Mouse (Mus musculus) limb, embryonic 10.5 days (tissue): Measurements from ENCODE around the gene Sh3bp5. TPM values are rescaled to one million over a fixed set of nuclear protein-coding genes. Genes with fewer than 3 reads are reported as not detected.
A peak's percentile ranks its signal among the peaks of the same experiment; 100 is the strongest.

ENCODE experiments used
- DNase-seq: peaks from one replicate; pipeline ENCODE4 v3.0.0-alpha.2; 2017; ENCODE audit warnings: low spot score
- H3K27ac ChIP-seq: fragments of 300-500 bp; sonication (generic); 2 replicates; pipeline ENCODE4 v1.5.1; 2016; ENCODE audit warnings: mild to moderate bottlenecking
- H3K27me3 ChIP-seq: fragments of 300-500 bp; sonication (generic); 2 replicates; pipeline ENCODE4 v1.6.1; 2016; ENCODE audit warnings: low read depth, mild to moderate bottlenecking; ENCODE audit not compliant: poor library complexity, severe bottlenecking
- H3K36me3 ChIP-seq: fragments of 300-500 bp; sonication (generic); 2 replicates; pipeline ENCODE4 v1.6.1; 2016; ENCODE audit warnings: mild to moderate bottlenecking, moderate library complexity
- H3K4me1 ChIP-seq: fragments of 300-500 bp; sonication (generic); 2 replicates; pipeline ENCODE4 v1.6.1; 2016
- H3K4me3 ChIP-seq: fragments of 300-500 bp; sonication (generic); 2 replicates; pipeline ENCODE4 v1.5.1; 2016; ENCODE audit warnings: mild to moderate bottlenecking, moderate library complexity
- H3K9me3 ChIP-seq: fragments of 300-500 bp; sonication (generic); replicated peaks from 2 replicates; pipeline ENCODE4 v1.6.1; 2016; ENCODE audit warnings: mild to moderate bottlenecking
- WGBS: fragments of 180-500 bp; shearing (Covaris S2); methylation state at CpG from one replicate; pipeline ENCODE4 v1.1.7; 2016; 5-methylcytosine and 5-hydroxymethylcytosine counted together
- polyA plus RNA-seq: library from polyadenylated mRNA; unstranded; fragments of >200 nt; fragmentation: Nextera tagmentation; extraction: Ambion mirVana; gene quantifications from 2 replicates; pipeline ENCODE4 v1.2.1, GENCODE M21; 2016

The Sh3bp5 gene
- polyA plus RNA-seq, 1 experiment from 2014 or later = 47.9 TPM

DNA sequence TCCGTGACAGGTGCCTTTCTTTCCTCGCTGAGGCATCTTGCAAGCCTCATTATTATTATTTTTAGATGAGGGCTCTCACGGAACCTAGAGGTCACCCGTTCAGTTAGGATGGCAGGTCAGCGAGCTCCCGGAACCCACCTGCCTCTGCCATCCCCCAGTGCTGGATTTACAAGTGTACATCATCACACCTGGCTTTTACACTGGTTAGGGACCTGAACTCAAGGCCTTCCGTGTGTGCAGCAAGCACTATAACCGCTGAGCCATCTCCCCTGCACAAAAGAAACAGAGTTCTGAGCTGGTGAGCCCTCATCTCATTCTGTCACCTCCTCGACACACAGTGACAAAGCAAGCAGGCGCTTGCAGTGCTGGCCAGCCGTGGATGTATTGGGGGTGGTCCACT lies 114.7 kb downstream of the Sh3bp5 start:
- Histone ChIP-seq H3K4me1 (peaks cover 14% of the 10 kb centered on the region), H3K27me3 (no peaks in the 10 kb centered on the region; the same call in 1 of the 2 replicates), H3K9me3 (no peaks in the 10 kb centered on the region), H3K4me3 (no peak overlapping the region), H3K27ac (no peak overlapping the region), H3K36me3 (no peaks in the 10 kb centered on the region)
- no peak for DNase-seq
- WGBS = 92% methylated on average over 11 of the region's 11 CpGs

DNA sequence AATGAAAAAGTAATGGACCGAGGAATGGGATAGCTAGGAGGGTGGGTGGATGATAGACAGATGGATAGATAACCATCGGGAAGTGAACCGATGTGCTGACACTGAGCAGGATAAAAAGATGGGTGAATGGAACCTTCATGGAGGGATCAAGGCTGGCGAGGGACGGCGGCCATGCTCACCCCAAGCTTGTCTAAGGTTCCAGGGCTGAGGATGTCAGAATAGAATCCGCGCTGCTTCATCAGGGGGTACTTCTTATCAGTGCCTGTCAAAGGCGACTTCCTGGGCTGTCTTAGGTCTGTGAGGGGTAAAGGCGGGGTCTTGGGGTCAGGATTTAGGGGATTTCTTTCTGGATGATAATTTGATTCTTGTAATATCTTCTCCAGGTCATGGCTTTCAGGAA lies 116.3 kb downstream of the Sh3bp5 start:
- no peak for DNase-seq

DNA sequence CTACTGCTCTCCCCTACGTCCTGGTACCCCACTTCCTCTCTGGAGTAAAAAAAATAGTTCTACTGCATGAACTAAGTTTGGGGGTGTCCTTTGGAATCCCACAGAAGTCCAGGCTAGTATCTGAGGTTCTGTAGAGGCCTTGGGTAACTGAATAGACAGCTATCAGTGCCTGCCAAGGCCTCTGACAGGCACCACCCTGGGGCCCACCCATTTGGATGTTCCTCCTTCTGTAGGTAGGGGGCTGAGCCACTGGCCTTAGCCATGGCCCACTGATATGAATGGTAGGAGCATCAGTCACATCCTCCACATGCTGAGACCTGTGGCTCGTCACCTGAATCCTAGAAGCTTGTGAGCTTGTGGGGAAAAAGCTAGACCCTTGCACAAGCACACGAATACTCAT lies 118.1 kb downstream of the Sh3bp5 start:
- no peaks in the 10 kb centered on the region for H3K9me3 ChIP-seq
- H3K4me3 ChIP-seq = no peak overlapping the region
- DNase-seq = no peak
- H3K27ac ChIP-seq = no peak overlapping the region
- no peaks in the 10 kb centered on the region for H3K27me3 ChIP-seq
- H3K36me3 ChIP-seq = no peaks in the 10 kb centered on the region
- H3K4me1 ChIP-seq = 0 out of 2 replicates have a peak, but pooled peaks cover 4% of the 10 kb centered on the region
- WGBS = 83% methylated on average over 3 of the region's 3 CpGs

More for the DNA sequence above, 116.3 kb downstream of the Sh3bp5 start:
- no peaks in the 10 kb centered on the region for H3K36me3 ChIP-seq
- no peak overlapping the region for H3K4me3 ChIP-seq
- H3K27ac ChIP-seq = no peak overlapping the region
- no peaks in the 10 kb centered on the region for H3K9me3 ChIP-seq
- H3K27me3 ChIP-seq = no peaks in the 10 kb centered on the region; the same call in 1 of the 2 replicates
- peaks cover 14% of the 10 kb centered on the region for H3K4me1 ChIP-seq
- WGBS = 86% methylated on average over 10 of the region's 10 CpGs

DNA sequence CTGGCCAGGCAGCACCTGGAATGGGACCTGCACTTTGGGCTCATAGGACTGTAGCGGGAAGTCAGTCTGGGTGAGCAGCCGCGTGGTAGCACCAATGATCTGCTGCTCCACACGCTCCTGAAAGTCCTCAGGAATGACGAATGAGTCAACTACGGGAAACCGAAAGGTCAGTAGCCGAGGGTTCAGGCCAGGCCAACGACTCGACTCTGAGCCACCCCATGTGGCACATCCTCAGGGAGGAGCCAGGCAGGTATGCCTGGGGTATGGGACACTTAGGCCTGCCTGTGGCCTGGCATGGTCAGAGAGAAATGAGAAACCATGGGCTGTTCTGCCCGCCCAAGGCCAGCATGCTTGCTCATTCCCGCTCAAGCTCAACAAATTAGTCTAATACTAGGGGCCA lies 119.3 kb downstream of the Sh3bp5 start:
- H3K4me1 ChIP-seq = 0 out of 2 replicates have a peak, but pooled peaks cover 6% of the 10 kb centered on the region
- H3K36me3 ChIP-seq = no peaks in the 10 kb centered on the region
- no peak for DNase-seq
- no peaks in the 10 kb centered on the region for H3K9me3 ChIP-seq
- H3K27me3 ChIP-seq = no peaks in the 10 kb centered on the region
- no peak overlapping the region for H3K4me3 ChIP-seq
- WGBS = 65% methylated on average over 12 of the region's 12 CpGs
- H3K27ac ChIP-seq = no peak overlapping the region

DNA sequence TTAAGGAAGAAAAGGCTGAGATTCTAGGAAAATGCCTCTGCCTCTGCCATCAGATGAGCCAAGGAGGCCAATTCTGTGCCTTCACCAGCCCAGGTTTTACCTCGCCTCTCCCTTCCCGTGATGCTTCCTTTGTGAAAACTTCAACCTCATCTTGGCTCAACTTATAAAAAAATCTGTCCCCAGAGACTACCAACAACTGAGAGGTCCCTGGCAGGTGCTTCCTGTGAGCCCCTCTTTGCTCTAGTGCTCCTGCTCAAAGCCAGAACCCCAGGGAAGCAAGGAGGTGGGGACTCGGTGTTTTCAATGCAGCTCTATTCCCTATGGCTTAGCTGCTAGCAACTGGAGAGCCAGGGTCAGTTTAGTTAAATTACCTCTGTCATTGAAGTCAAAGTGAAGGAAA lies 122.7 kb downstream of the Sh3bp5 start:
- Histone ChIP-seq H3K9me3 (no peaks in the 10 kb centered on the region), H3K4me1 (0 out of 2 replicates have a peak, but pooled peaks cover 6% of the 10 kb centered on the region), H3K4me3 (no peak overlapping the region), H3K36me3 (no peaks in the 10 kb centered on the region), H3K27me3 (no peaks in the 10 kb centered on the region), H3K27ac (0 out of 2 replicates have a peak overlapping the region, but pooled peaks have one; percentile 10)
- WGBS = 70% methylated on average over 3 of the region's 3 CpGs
- DNase-seq = no peak

Other genes starting within 250 kb of the Sh3bp5 start
- 2.7 and 3.8 TPM in 2 replicates for gene Tnnc1, start 227.8 kb downstream of the Sh3bp5 start, polyA plus RNA-seq
- gene Nisch, start 219.1 kb downstream of the Sh3bp5 start, polyA plus RNA-seq = 491 and 543 TPM in 2 replicates
- 0.51 and 0.73 TPM in 2 replicates for gene Sema3g, start 218.2 kb downstream of the Sh3bp5 start, polyA plus RNA-seq
- 11.3 and 11.7 TPM in 2 replicates for gene Phf7, start 184.8 kb downstream of the Sh3bp5 start, polyA plus RNA-seq
- 133 and 148 TPM in 2 replicates for gene Bap1, start 184.6 kb downstream of the Sh3bp5 start, polyA plus RNA-seq
- 3.6 and 5.6 TPM in 2 replicates for gene Dnah1, start 112.2 kb downstream of the Sh3bp5 start, polyA plus RNA-seq
- 22.8 and 31.1 TPM in 2 replicates for gene Capn7, start 99.4 kb downstream of the Sh3bp5 start, polyA plus RNA-seq
- 36.9 and 39.7 TPM in 2 replicates for gene Eaf1, start 58.3 kb upstream of the Sh3bp5 start, polyA plus RNA-seq
- gene Mettl6, start 59.0 kb upstream of the Sh3bp5 start, polyA plus RNA-seq = 75.6 and 85.8 TPM in 2 replicates
- gene Colq, start 155.3 kb upstream of the Sh3bp5 start, polyA plus RNA-seq = 0.13 and 0.20 TPM in 2 replicates
- gene Gm49387, start 204.8 kb upstream of the Sh3bp5 start, polyA plus RNA-seq = 0.36 and 0.50 TPM in 2 replicates
- gene Btd, start 204.9 kb upstream of the Sh3bp5 start, polyA plus RNA-seq = 12.1 and 16.3 TPM in 2 replicates
- 6.1 and 9.4 TPM in 2 replicates for gene Hacl1, start 205.2 kb upstream of the Sh3bp5 start, polyA plus RNA-seq